Mouse (Mus musculus): Measurements from ENCODE around the gene Ccdc120. TPM values are rescaled to one million over a fixed set of nuclear protein-coding genes. Genes with fewer than 3 reads are reported as not detected.
"Not testable (repeated sequence)": the region's sequence is repeated elsewhere in the genome, so short reads cannot be mapped to it uniquely, and the experiment has no call there.

The Ccdc120 gene
- total RNA-seq, 1 experiment = 15.8 TPM

GRCm38 (mm10) chrX:7721514-7722281, 29.0 kb downstream of the Ccdc120 start, which contains the start of gene Gm45208:
Gm45208 (plus strand) TSS chrX:7722245.
- peak within 1 kb of the TSS; percentile 68 to 99 for H3K4me3 ChIP-seq (ENCODE audit: insufficient read depth in 1 of 2, low read depth in 1 of 2, low read length in 2 of 2, poor library complexity in 1 of 2, severe bottlenecking in 1 of 2)
- H3K9ac ChIP-seq (ENCODE audit: insufficient read depth, low read depth, low read length, poor library complexity, severe bottlenecking) = peak within 1 kb of the TSS; percentile 90
- in situ Hi-C loops (cut with MboI; ENCODE audit: low sequenced_read_pairs in 2 of 2, unreplicated experiment in 2 of 2) = no loop called here
- DNase-seq (ENCODE audit: low read depth, low spot score) = no peak
- no peaks in the 10 kb centered on the region for H3K9me3 ChIP-seq (ENCODE audit: control insufficient read depth, insufficient read depth, low read depth, low read length)
- TF ChIP-seq CHD2 (IDR thresholded peaks at IDR 0.05; ENCODE audit: low read depth, low read length) (no peak), ZC3H11A (IDR thresholded peaks at IDR 0.05; ENCODE audit: borderline replicate concordance, low read depth, low read length) (no peak), MAFK (IDR thresholded peaks at IDR 0.05; ENCODE audit: insufficient read depth, low read depth, low read length) (no peak), HCFC1 (IDR thresholded peaks at IDR 0.05; ENCODE audit: borderline replicate concordance, insufficient read depth, low read length) (no peak), ZNF384 (IDR thresholded peaks at IDR 0.05; ENCODE audit: low read depth, low read length) (no peak)
- H3K36me3 ChIP-seq (ENCODE audit: control insufficient read depth, insufficient read depth, low read length, poor library complexity, severe bottlenecking) = peaks cover 16% of the 10 kb centered on the region; the same call in 1 of the 2 replicates
- H3K4me1 ChIP-seq (ENCODE audit: control insufficient read depth in 2 of 2, insufficient read depth in 2 of 2, low read length in 2 of 2, poor library complexity in 1 of 2) = peaks cover 0 to 7% of the 10 kb centered on the region in 2 experiments; a peak in 2 of 4 replicates
- peak within 1 kb of the TSS; percentile 98 for H3K27ac ChIP-seq (ENCODE audit: insufficient read depth, low read depth, low read length, poor library complexity, severe bottlenecking)

GRCm38 (mm10) chrX:7716058-7716457, 34.6 kb downstream of the Ccdc120 start:
- H3K27ac ChIP-seq (ENCODE audit: insufficient read depth, low read depth, low read length, poor library complexity, severe bottlenecking); H3K4me1 ChIP-seq (ENCODE audit: control insufficient read depth in 2 of 2, insufficient read depth in 2 of 2, low read length in 2 of 2, poor library complexity in 1 of 2); H3K4me3 ChIP-seq (ENCODE audit: insufficient read depth in 1 of 2, low read depth in 1 of 2, low read length in 2 of 2, poor library complexity in 1 of 2, severe bottlenecking in 1 of 2); H3K9me3 ChIP-seq (ENCODE audit: control insufficient read depth, insufficient read depth, low read depth, low read length); H3K9ac ChIP-seq (ENCODE audit: insufficient read depth, low read depth, low read length, poor library complexity, severe bottlenecking); H3K36me3 ChIP-seq (ENCODE audit: control insufficient read depth, insufficient read depth, low read length, poor library complexity, severe bottlenecking); in situ Hi-C loops (cut with MboI; ENCODE audit: low sequenced_read_pairs in 2 of 2, unreplicated experiment in 2 of 2); DNase-seq (ENCODE audit: low read depth, low spot score): not testable (repeated sequence)

GRCm38 (mm10) chrX:7714135-7714899, 36.4 kb downstream of the Ccdc120 start, which contains the start of gene Wdr45:
Wdr45 (plus strand) TSS chrX:7714333.
- H3K9me3 ChIP-seq (ENCODE audit: control insufficient read depth, insufficient read depth, low read depth, low read length); in situ Hi-C loops (cut with MboI; ENCODE audit: low sequenced_read_pairs in 2 of 2, unreplicated experiment in 2 of 2); H3K4me1 ChIP-seq (ENCODE audit: control insufficient read depth in 2 of 2, insufficient read depth in 2 of 2, low read length in 2 of 2, poor library complexity in 1 of 2); H3K36me3 ChIP-seq (ENCODE audit: control insufficient read depth, insufficient read depth, low read length, poor library complexity, severe bottlenecking): not testable (repeated sequence)
- H3K27ac ChIP-seq (ENCODE audit: insufficient read depth, low read depth, low read length, poor library complexity, severe bottlenecking) = peak within 1 kb of the TSS; percentile 78
- H3K4me3 ChIP-seq (ENCODE audit: insufficient read depth in 1 of 2, low read depth in 1 of 2, low read length in 2 of 2, poor library complexity in 1 of 2, severe bottlenecking in 1 of 2) = peak within 1 kb of the TSS; percentile 71 to 81
- H3K9ac ChIP-seq (ENCODE audit: insufficient read depth, low read depth, low read length, poor library complexity, severe bottlenecking) = peak within 1 kb of the TSS; percentile 82
- DNase-seq (ENCODE audit: low read depth, low spot score) = peak; percentile 85

- not testable (repeated sequence) for H3K27ac ChIP-seq (ENCODE audit: insufficient read depth, low read depth, low read length, poor library complexity, severe bottlenecking); DNase-seq (ENCODE audit: low read depth, low spot score)
- peak overlapping the region; percentile 60; the same call in 1 of the 2 replicates for H3K9ac ChIP-seq (ENCODE audit: insufficient read depth, low read depth, low read length, poor library complexity, severe bottlenecking)
Measured at GRCm38 (mm10) chrX:7713764-7714134, 37.0 kb downstream of the Ccdc120 start.

GRCm38 (mm10) chrX:7696954-7697381, 53.7 kb downstream of the Ccdc120 start, which contains the start of gene Gpkow:
Gpkow (plus strand) TSS chrX:7697131.
- peak; percentile 69 for DNase-seq (ENCODE audit: low read depth, low spot score)
- TF ChIP-seq ZC3H11A (IDR thresholded peaks at IDR 0.05; ENCODE audit: borderline replicate concordance, low read depth, low read length) (no peak), HCFC1 (IDR thresholded peaks at IDR 0.05; ENCODE audit: borderline replicate concordance, insufficient read depth, low read length) (peak; percentile 97)
- Histone ChIP-seq H3K9me3 (ENCODE audit: control insufficient read depth, insufficient read depth, low read depth, low read length) (no peaks in the 10 kb centered on the region), H3K4me3 (ENCODE audit: insufficient read depth in 1 of 2, low read depth in 1 of 2, low read length in 2 of 2, poor library complexity in 1 of 2, severe bottlenecking in 1 of 2) (peak within 1 kb of the TSS; percentile 88 to 95), H3K9ac (ENCODE audit: insufficient read depth, low read depth, low read length, poor library complexity, severe bottlenecking) (peak within 1 kb of the TSS; percentile 94), H3K4me1 (ENCODE audit: control insufficient read depth in 2 of 2, insufficient read depth in 2 of 2, low read length in 2 of 2, poor library complexity in 1 of 2) (peaks cover 0 to 1% of the 10 kb centered on the region in 2 experiments; a peak in 1 of 4 replicates), H3K27ac (ENCODE audit: insufficient read depth, low read depth, low read length, poor library complexity, severe bottlenecking) (peak within 1 kb of the TSS; percentile 12; the same call in 1 of the 2 replicates), H3K36me3 (ENCODE audit: control insufficient read depth, insufficient read depth, low read length, poor library complexity, severe bottlenecking) (peaks cover 7% of the 10 kb centered on the region)
- in situ Hi-C loops (cut with MboI; ENCODE audit: low sequenced_read_pairs in 2 of 2, unreplicated experiment in 2 of 2) = loop anchor here in 1 of 2 experiments (25.0 kb wide), 1 partner anchor 235 kb away; no protein-coding TSS in a partner anchor

More at GRCm38 (mm10) chrX:7713764-7714134, 37.0 kb downstream of the Ccdc120 start:
- in situ Hi-C loops (cut with MboI; ENCODE audit: low sequenced_read_pairs in 2 of 2, unreplicated experiment in 2 of 2); H3K36me3 ChIP-seq (ENCODE audit: control insufficient read depth, insufficient read depth, low read length, poor library complexity, severe bottlenecking); H3K9me3 ChIP-seq (ENCODE audit: control insufficient read depth, insufficient read depth, low read depth, low read length); H3K4me1 ChIP-seq (ENCODE audit: control insufficient read depth in 2 of 2, insufficient read depth in 2 of 2, low read length in 2 of 2, poor library complexity in 1 of 2): not testable (repeated sequence)
- peak overlapping the region; percentile 65 to 81; a peak in 3 of 4 replicates for H3K4me3 ChIP-seq (ENCODE audit: insufficient read depth in 1 of 2, low read depth in 1 of 2, low read length in 2 of 2, poor library complexity in 1 of 2, severe bottlenecking in 1 of 2)

All from ES-E14 (cell line).